Mouse (Mus musculus) heart, adult 2 months (tissue): ENCODE data around the gene Med20.

Experiments
- CTCF ChIP-seq: fragments of 200-600 bp; IDR thresholded peaks from 2 replicates; pipeline ENCODE4 v1.8.1; 2022; ENCODE audit warnings: antibody characterized with exemption, mild to moderate bottlenecking, moderate library complexity
- EP300 ChIP-seq: fragments of 200-500 bp; IDR thresholded peaks from 2 replicates; pipeline ENCODE4 v1.6.1; 2011; ENCODE audit warnings: low read depth, low read length, control low read depth; ENCODE audit not compliant: insufficient read depth
- POLR2A ChIP-seq: fragments of 200-500 bp; IDR thresholded peaks from 2 replicates; pipeline ENCODE4 v1.6.1; 2011; ENCODE audit warnings: mild to moderate bottlenecking, low read depth, low read length, control low read depth; ENCODE audit not compliant: insufficient read depth

DNA sequence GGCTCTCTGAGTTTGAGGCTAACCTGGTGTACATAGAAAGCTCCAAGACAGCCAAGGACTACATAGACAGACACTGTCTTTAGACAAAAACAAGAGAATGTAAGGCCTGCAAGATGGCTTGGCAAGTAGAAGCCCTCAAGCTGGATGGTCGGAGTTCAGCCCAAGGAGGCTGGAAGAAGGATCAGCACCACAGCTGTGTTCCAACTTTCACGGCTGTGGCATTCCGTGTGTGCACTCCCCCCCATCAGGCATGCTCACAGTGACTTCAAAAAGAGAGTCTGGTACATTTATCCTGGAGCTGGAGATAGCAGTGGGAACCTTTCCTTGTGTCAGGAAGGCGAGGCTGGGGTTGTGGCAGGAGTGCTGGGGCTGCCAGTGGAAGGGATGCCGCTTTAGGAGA is 14.6 kb downstream of the Med20 start:
- TF ChIP-seq CTCF (no peak), POLR2A (no peak), EP300 (no peak)
